Mouse (Mus musculus) central nervous system, embryonic 18 days (tissue): Measurements from ENCODE around the gene Zc3h4. TPM values are rescaled to one million over a fixed set of nuclear protein-coding genes. Genes with fewer than 3 reads are reported as not detected.

Experiments used
- polyA plus RNA-seq: library from polyadenylated mRNA; depleted of rRNA; stranded (reverse); fragments of >200 nt; gene quantifications from 2 replicates; pipeline ENCODE4 v1.2.3, GENCODE M21; 2012; rRNA removed

Gene Zc3h4
- 42.4 and 44.3 TPM in 2 replicates for polyA plus RNA-seq

DNA sequence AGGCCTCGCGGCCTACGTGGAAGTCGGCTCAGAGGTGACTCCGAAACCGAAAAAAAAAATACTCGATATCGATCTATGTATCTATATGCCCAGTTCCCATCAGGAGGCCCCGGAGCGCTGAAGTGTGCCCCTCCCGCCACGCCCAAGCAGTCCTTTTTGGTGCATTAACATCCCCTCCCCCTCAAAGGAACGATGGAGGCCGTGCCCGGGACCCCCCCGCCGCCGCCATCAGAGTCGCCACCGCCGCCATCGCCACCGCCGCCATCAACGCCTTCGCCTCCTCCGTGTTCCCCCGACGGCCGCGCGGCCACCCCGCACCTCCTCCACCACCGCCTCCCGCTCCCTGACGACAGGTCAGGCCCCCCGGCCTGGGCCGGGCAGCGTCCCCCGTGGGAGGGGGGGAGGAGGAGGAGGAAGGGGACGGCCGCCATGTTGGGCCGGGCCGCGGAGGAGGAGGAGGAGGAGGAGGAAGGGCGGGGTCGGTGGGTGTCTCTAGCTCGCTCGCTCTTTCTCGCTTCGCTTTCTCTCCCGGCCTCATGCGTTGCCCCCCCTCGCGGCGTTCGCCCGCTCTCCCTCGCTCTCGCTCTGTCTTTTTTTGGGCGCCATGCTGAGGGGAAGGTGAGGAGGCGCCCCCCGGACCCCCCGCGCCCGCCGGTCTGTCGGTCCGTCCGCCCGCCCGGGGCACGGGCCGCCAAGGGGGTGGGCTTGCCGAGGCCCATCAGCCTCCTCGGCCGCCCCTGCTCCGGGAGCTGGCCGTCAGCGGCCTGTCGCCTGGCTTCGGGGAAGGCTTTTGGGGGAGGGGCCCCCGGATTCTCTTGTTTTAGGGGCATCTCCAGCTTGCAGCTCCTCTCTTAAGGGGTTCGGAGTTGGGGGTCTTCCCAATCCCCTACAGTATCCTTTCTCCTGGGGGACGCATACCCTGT, at the start of gene Zc3h4:
Zc3h4 (plus strand) TSS at position 222 of the 923 bp plus-strand sequence.

DNA sequence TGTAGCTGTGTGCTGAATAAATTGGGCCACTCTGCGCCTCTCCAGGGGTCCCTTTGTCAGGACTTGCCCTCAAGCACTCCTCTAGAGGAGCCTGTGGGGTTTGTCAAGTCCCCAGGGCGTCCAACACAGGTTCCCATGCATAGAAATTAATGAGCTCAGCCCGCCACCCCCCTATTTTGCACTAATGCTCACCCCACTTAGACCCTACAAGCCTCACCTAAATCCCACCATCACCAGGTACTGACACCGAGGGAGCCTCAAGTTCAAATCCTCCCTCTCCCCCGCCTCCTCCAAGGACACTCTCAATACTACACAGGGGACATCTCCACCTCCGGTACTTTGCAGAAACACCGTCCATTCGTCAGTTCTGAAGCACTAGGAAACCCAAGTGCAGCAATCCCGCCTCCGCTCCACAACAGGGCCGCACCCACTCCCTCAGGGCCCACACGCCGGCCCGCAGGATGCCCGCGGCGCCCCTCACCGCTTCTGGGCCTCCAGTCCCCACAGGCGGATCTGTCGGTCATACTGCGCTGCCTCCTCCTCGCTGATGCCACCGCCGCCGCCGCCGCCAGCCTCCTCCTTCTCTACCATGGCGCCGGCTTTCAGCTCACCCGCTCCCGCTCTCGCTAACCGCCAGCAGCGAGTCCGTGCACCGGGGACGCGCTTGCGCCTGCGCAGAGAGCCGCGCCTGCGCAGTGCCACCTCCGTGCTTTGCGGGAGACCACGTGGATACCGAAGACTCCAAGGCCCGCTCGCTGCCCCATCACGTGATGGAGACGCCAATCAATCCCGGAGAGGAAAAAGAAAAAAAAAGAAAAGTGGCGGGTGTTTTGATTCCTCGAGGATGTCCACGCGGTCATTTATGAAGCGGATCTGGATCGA, 13.3 kb upstream of the Zc3h4 start, which contains the start of gene Sae1:
Sae1 (minus strand) TSS at position 647 of the 882 bp plus-strand sequence.

DNA sequence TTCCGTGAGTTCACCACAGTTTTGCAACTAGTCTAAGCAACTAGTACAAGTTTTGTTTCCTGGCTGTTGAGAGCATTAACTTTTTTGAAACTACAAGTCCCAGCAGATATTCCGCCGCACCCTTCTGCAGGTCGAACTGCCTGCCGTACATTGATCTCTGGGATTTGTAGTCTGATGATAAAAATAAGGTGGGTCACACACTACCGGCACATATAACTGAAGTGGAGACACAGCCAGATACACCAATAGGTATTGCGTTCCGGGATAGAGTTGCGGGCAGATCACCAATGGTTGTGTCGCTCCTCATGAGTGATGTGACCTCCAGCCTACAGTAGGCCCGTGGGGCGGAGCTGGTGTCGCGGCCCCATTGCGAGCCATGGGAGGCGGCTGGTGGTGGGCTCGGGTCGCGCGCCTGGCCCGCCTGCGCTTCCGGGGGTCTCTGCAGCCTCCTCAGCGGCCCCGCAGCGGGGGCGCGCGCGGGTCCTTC, 51.9 kb downstream of the Zc3h4 start, which contains the start of gene Tmem160:
Tmem160 (plus strand) TSS at position 193 of the 487 bp plus-strand sequence.

DNA sequence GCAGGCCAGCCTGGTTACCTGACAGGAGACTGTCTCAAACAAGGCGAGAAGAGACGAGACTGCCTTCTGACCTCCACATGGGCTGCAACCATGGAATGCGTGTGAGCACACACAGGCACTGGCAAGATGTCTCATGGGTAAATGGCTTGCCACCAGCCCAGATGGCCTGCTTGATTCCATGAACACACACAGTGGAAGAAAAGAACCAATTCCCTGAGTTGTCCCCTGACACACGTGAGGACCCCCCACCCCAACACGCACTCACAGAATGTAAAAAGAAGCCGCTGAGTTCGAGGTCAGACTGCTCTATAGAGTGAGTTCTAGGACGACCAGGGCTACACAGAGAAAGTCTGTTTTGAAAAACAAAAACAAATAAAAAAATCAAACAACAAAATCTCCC, 76.9 kb downstream of the Zc3h4 start, which contains the start of gene Npas1:
Npas1 (minus strand) TSS at position 101 of the 400 bp plus-strand sequence.

Other genes with a start within 250 kb of the Zc3h4 start
- gene Meis3, start 225.8 kb upstream of the Zc3h4 start, polyA plus RNA-seq: 155 and 163 TPM in 2 replicates
- 12.0 and 12.1 TPM in 2 replicates for gene Dhx34, start 178.9 kb upstream of the Zc3h4 start, polyA plus RNA-seq
- 0.09 and 0.12 TPM in 2 replicates for gene C5ar2, start 156.8 kb upstream of the Zc3h4 start, polyA plus RNA-seq
- gene C5ar1, start 141.4 kb upstream of the Zc3h4 start, polyA plus RNA-seq: 0.74 and 1.6 TPM in 2 replicates
- 53.8 and 57.4 TPM in 2 replicates for gene Inafm1, start 127.3 kb upstream of the Zc3h4 start, polyA plus RNA-seq
- gene Ccdc9, start 114.1 kb upstream of the Zc3h4 start, polyA plus RNA-seq: 40.8 and 46.5 TPM in 2 replicates
- 38.4 and 42.7 TPM in 2 replicates for gene Bbc3, start 92.5 kb upstream of the Zc3h4 start, polyA plus RNA-seq
- gene Sae1, start 13.1 kb upstream of the Zc3h4 start, polyA plus RNA-seq: 156 and 162 TPM in 2 replicates
- 62.8 and 69.6 TPM in 2 replicates for gene Tmem160, start 51.9 kb downstream of the Zc3h4 start, polyA plus RNA-seq
- 12.0 and 16.5 TPM in 2 replicates for gene Npas1, start 76.8 kb downstream of the Zc3h4 start, polyA plus RNA-seq
- gene Arhgap35, start 214.1 kb downstream of the Zc3h4 start, polyA plus RNA-seq: 53.8 and 55.0 TPM in 2 replicates